Mouse (Mus musculus) layer of hippocampus, postnatal 36 days (tissue): ENCODE results near the gene Krtap6-2. TPM values are rescaled to one million over a fixed set of nuclear protein-coding genes. Genes with fewer than 3 reads are reported as not detected.

Experiments
- DNase-seq, 2 experiments: peaks; one replicate each; pipeline ENCODE4 v3.0.0; 2022
- total RNA-seq, 2 experiments: library from RNA; stranded (reverse); gene quantifications; 2 replicates each; pipeline ENCODE4 v1.2.3; 2021

Gene Krtap6-2
- total RNA-seq = not detected

DNA sequence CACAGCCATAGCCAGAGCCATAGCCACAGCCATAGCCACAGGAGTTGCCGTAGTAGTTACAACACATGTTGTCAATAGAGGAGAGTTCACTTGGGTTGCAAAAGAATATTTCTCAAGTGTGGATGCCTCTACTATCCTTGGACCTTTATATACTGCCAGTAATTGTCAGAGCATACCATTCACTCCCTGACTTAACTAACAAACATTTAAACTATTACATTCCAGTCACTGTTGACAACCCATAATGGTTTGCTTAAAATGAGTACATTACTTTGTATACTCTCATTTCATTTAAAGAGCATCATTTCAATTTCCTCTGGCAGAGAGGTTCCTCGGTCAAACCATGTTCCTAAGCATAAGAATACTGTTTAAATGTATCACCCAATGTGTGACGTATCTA is at the start of gene Krtap6-2:
Krtap6-2 (minus strand) TSS at position 101 of the 400 bp plus-strand sequence.
- no peak for DNase-seq

DNA sequence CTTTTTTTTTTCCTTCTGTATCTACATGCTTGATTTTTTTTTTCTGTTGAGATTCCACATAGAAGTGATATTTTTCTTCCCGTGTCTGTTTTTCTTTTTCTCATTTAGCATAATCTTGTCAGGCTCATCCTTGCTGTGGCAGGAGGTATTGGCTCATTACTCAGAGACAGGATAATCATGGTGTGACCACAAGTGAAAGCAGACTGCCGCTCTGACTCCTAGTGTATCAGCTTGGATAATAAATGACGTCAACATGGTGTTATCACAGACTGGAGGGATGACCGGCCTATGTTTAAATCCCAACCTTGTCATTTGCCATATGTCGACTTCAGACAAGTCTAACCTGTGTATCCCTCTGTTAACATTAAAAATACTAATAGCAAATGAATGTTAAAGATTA is 41.3 kb upstream of the Krtap6-2 start:
- no peak for DNase-seq

DNA sequence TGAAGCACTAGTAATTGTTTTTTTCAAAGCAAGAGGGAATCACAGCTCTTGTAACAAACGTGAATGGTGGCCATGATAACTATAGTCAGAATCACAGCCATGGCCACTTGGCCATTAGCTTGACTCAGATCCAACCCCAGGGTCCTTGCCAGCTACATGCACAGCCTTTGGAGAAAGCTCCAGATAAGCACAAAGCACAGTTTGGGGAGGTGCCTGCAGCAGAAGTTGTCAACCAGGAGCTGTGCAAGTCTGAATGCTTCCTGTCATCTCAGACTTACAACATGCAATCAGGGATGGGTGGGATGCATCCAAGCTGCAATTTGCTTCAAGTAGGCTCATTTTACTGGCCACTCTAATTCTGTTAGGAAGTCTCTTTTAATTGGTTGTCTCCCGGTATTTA is 9.7 kb upstream of the Krtap6-2 start:
- no peak for DNase-seq

DNA sequence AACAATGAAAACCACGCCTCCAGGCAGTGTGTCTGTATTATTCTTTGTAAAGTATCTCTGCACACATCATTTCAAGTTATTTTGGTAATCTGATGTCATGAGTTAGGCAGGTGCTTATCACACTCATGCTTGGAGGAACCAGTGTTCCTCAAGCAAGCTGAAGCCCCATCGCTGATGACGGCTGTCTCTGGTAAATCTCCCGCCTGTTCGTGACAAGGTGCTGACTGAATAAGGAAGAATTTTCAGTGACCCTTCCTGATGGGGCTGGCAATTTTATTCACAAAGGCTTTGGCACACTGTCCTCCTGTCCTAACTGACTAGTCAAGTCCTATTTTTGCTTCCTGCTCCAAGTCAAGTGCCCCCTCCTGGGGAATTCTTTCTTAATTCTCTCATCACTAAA is 5.4 kb upstream of the Krtap6-2 start:
- DNase-seq = no peak

DNA sequence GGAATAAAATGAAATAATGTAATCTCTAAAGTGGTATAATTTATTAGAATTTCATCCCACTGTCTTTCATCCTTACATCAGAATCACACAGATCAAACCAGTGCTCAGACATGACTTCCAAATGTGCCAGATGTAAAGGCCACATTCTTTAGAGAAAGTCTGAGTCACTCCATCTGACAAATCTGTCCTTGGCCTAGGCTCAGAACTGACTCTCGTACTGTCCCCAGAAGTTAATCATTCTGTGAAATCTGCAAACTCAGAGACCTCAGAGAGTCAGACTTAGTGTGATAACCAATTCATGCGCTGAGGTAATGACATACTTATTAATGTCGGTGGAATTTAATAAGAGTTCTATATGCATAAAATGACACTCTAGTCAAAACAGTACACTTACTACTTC is 3.6 kb downstream of the Krtap6-2 start:
- DNase-seq = no peak

DNA sequence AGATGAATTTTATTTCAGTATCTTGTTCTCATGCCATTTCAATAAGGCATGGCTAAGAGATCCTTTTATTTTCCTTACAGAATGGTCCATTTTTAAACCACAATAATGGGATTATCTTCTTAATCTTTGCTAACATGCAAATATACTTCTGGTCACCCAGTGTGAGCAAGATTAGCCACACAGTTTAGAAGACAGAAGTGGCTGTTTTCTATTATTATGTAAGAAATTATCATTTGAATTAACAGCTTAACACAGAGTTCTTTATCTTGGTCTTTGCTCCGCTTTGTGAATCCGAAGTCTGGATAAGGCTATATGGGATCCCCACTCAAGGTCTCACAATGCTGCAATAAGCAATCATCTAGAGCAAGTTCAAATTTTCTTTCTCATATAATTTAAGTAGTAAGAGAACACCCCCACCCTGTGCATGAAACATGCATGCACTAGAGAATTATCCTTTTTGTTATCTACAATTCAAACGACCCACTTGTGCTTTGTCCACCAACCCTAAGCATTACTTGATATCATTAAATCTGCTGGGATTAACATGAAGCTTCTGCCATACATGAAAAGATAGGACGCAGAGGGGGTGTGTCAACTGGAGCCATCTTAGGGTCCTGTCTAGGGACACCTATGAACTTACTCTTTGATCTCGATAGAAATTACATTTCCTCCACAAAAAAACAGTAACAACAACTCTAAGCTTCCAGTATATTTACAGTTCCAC is 9.4 kb downstream of the Krtap6-2 start:
- no peak for DNase-seq

DNA sequence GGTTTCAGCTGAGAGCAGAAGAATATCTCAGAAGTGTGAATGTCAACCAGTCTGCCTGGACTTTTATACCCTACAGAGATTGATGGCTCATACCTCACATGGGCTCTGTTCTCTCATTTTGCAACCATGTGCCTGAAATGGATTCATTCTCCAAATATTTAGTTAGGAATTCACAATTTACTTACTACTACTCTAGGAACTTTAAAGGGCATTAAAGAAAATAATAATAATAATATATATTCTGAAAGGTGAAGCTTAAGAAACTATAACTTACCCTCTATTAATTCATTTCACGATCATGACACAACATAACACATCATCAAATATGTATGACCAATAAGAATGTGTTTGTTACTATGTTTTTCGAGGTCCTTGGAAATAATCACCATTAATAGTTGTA is 16.1 kb downstream of the Krtap6-2 start, which contains the start of gene Krtap21-1:
Krtap21-1 (minus strand) TSS at position 101 of the 400 bp plus-strand sequence.
- DNase-seq = no peak

DNA sequence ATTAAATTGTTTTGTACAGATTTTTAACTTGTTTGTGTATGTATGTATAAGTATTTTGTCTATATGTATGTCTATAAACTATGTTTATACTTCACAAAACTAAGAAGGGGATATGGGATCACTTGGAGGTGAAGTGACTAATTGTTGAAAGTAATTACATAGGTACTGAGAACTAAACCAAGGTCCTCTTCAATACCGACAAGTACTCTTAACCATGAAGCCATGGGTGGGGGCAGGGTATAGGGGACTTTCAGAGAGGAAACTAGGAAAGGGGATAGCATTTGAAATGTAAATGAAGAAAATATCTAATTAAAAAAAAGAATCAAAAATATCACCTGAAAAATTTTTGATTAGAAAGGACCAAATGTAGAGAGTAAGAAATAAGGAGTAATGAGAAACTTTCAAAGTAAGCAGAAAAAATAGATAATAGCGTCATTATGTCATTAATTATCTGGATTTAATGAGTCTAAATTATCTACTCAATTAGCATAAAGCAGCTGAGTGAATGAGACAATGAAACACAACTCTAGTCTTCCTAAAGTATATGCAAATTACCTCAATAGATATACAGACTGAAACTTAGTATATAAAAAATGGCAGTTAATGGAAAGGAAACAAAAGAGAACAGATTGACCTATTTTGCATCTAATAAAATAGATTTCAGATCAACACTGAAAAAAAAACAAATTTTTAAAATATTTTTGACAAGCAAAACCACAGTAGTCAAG is 47.0 kb downstream of the Krtap6-2 start:
- DNase-seq = no peak

Other genes starting within 250 kb of the Krtap6-2 start
- not detected for gene 1110057P08Rik, start 245.4 kb downstream of the Krtap6-2 start, total RNA-seq
- not detected for gene Krtap20-2, start 214.2 kb downstream of the Krtap6-2 start, total RNA-seq
- gene Krtap21-1, start 16.2 kb downstream of the Krtap6-2 start, total RNA-seq = not detected
- gene Krtap8-1, start 67.8 kb upstream of the Krtap6-2 start, total RNA-seq = not detected
- gene Krtap7-1, start 88.2 kb upstream of the Krtap6-2 start, total RNA-seq = not detected
- gene Krtap11-1, start 151.1 kb upstream of the Krtap6-2 start, total RNA-seq = not detected